Mouse (Mus musculus) left cerebral cortex, postnatal 14 days (tissue): Measurements from ENCODE around the gene Lypd6. TPM values are rescaled to one million over a fixed set of nuclear protein-coding genes. Genes with fewer than 3 reads are reported as not detected.

Experiments
- DNase-seq, 2 experiments: peaks; one replicate each; pipeline ENCODE4 v3.0.0; 2021 to 2022; ENCODE audit warnings: low spot score in 2 of 2, mixed read lengths in 1 of 2
- intact Hi-C: fragments of 180-260 bp; cut with DNase I; formaldehyde crosslinking; loops from one replicate; pipeline ENCODE4 v1.15.1; 2025
- total RNA-seq, 2 experiments: library from RNA; stranded (reverse); gene quantifications; 2 replicates each; pipeline ENCODE4 v1.2.3; 2021

Lypd6 gene
- total RNA-seq, 2 experiments from 2014 or later: 22.7 to 25.4 TPM

- intact Hi-C loops: no loop called here
- DNase-seq: no peak
These were observed 85.2 kb downstream of the Lypd6 start for GRCm38 (mm10) chr2:50151401-50151800.

GRCm38 (mm10) chr2:50151879-50152278, 85.7 kb downstream of the Lypd6 start:
- intact Hi-C loops: no loop called here

GRCm38 (mm10) chr2:50156009-50156408, 89.8 kb downstream of the Lypd6 start:
- no peak for DNase-seq
- intact Hi-C loops: no loop called here

More at GRCm38 (mm10) chr2:50151879-50152278, 85.7 kb downstream of the Lypd6 start:
- DNase-seq: no peak

GRCm38 (mm10) chr2:50160069-50160468, 93.8 kb downstream of the Lypd6 start:
- DNase-seq: no peak
- intact Hi-C loops: no loop called here

GRCm38 (mm10) chr2:50163608-50164007, 97.4 kb downstream of the Lypd6 start:
- no peak for DNase-seq

GRCm38 (mm10) chr2:50165277-50165676, 99.0 kb downstream of the Lypd6 start:
- intact Hi-C loops: no loop called here
- DNase-seq: no peak

More at GRCm38 (mm10) chr2:50163608-50164007, 97.4 kb downstream of the Lypd6 start:
- intact Hi-C loops: no loop called here

- intact Hi-C loops: no loop called here
- no peak for DNase-seq
These were observed 99.9 kb downstream of the Lypd6 start for GRCm38 (mm10) chr2:50166082-50166481.

GRCm38 (mm10) chr2:50173730-50174528, 107.7 kb downstream of the Lypd6 start:
- intact Hi-C loops: no loop called here
- DNase-seq: no peak

GRCm38 (mm10) chr2:50175709-50176108, 109.5 kb downstream of the Lypd6 start:
- intact Hi-C loops: no loop called here
- DNase-seq: no peak

GRCm38 (mm10) chr2:50179164-50179563, 112.9 kb downstream of the Lypd6 start:
- no peak for DNase-seq
- intact Hi-C loops: no loop called here

- no peak for DNase-seq
- intact Hi-C loops: no loop called here
These were observed 114.2 kb downstream of the Lypd6 start for GRCm38 (mm10) chr2:50180423-50180822.

GRCm38 (mm10) chr2:50181332-50181731, 115.1 kb downstream of the Lypd6 start:
- no peak for DNase-seq
- intact Hi-C loops: no loop called here

GRCm38 (mm10) chr2:50186711-50187405, 120.6 kb downstream of the Lypd6 start:
- peak; percentile 25 to 46 for DNase-seq

GRCm38 (mm10) chr2:50188856-50189255, 122.6 kb downstream of the Lypd6 start:
- intact Hi-C loops: no loop called here
- DNase-seq: no peak

More at GRCm38 (mm10) chr2:50186711-50187405, 120.6 kb downstream of the Lypd6 start:
- intact Hi-C loops: no loop called here

- intact Hi-C loops: no loop called here
- peak; percentile 38 to 45 for DNase-seq
These were observed 130.5 kb downstream of the Lypd6 start for GRCm38 (mm10) chr2:50196681-50197080.

- intact Hi-C loops: no loop called here
These were observed 131.6 kb downstream of the Lypd6 start for GRCm38 (mm10) chr2:50197801-50198200.

GRCm38 (mm10) chr2:50200541-50200940, 134.3 kb downstream of the Lypd6 start:
- intact Hi-C loops: no loop called here
- DNase-seq: no peak

More at GRCm38 (mm10) chr2:50197801-50198200, 131.6 kb downstream of the Lypd6 start:
- no peak for DNase-seq

- DNase-seq: no peak
- intact Hi-C loops: no loop called here
These were observed 154.3 kb downstream of the Lypd6 start for GRCm38 (mm10) chr2:50220574-50220973.

GRCm38 (mm10) chr2:50225019-50225418, 158.8 kb downstream of the Lypd6 start:
- no peak for DNase-seq
- intact Hi-C loops: no loop called here

- intact Hi-C loops: no loop called here
- no peak for DNase-seq
These were observed 167.3 kb downstream of the Lypd6 start for GRCm38 (mm10) chr2:50233491-50233890.
